Mouse (Mus musculus) MEL (cell line): ENCODE measurements around the gene Olfr632. TPM values are rescaled to one million over a fixed set of nuclear protein-coding genes. Genes with fewer than 3 reads are reported as not detected.

Source experiments
- DNase-seq: peaks from one replicate; pipeline ENCODE4 v3.0.0; 2011; ENCODE audit warnings: low read depth, low spot score
- H3K27ac ChIP-seq: 2 replicates; pipeline ENCODE4 v1.5.1; 2012; ENCODE audit warnings: low read depth, mild to moderate bottlenecking, control low read depth, low read length, moderate library complexity; ENCODE audit not compliant: control insufficient read depth
- H3K27me3 ChIP-seq, 2 experiments: fragments of 150-350 bp in 1 of 2; sonication (generic) in 1 of 2; 2 replicates each; pipeline ENCODE4 v1.6.1; 2012; ENCODE audit warnings: low read length in 2 of 2, mild to moderate bottlenecking in 2 of 2, improper control_type of control experiment in 1 of 2, moderate library complexity in 1 of 2; ENCODE audit not compliant: insufficient read depth in 2 of 2, control insufficient read depth in 1 of 2
- H3K36me3 ChIP-seq, 2 experiments: 2 replicates each; pipeline ENCODE4 v1.6.1; 2012 to 2014; ENCODE audit warnings: low read length in 2 of 2, improper control_type of control experiment in 1 of 2, inconsistent platforms in 1 of 2, mild to moderate bottlenecking in 1 of 2; ENCODE audit not compliant: insufficient read depth in 2 of 2, control insufficient read depth in 1 of 2
- H3K4me1 ChIP-seq, 2 experiments: fragments of 150-350 bp in 1 of 2; sonication (generic) in 1 of 2; 2 replicates each; pipeline ENCODE4 v1.6.1; 2012; ENCODE audit warnings: low read length in 2 of 2, improper control_type of control experiment in 1 of 2, mild to moderate bottlenecking in 1 of 2; ENCODE audit not compliant: insufficient read depth in 2 of 2, control insufficient read depth in 1 of 2
- H3K4me3 ChIP-seq, 2 experiments: fragments of 150-350 bp in 1 of 2; sonication (generic) in 1 of 2; 2 replicates each; pipeline ENCODE4 v1.5.1; 2012; ENCODE audit warnings: low read depth in 2 of 2, low read length in 2 of 2, mild to moderate bottlenecking in 2 of 2, moderate library complexity in 2 of 2, control low read depth in 1 of 2, improper control_type of control experiment in 1 of 2; ENCODE audit not compliant: control insufficient read depth in 1 of 2, insufficient read depth in 1 of 2
- H3K79me2 ChIP-seq: 2 replicates; pipeline ENCODE4 v1.6.1; 2012; ENCODE audit warnings: mild to moderate bottlenecking, low read length, moderate library complexity; ENCODE audit not compliant: control insufficient read depth, poor library complexity, insufficient read depth
- H3K9ac ChIP-seq: 2 replicates; pipeline ENCODE4 v1.6.1; 2012; ENCODE audit warnings: low read depth, mild to moderate bottlenecking, control low read depth, low read length, moderate library complexity; ENCODE audit not compliant: control insufficient read depth, poor library complexity, severe bottlenecking
- H3K9me3 ChIP-seq: fragments of 150-350 bp; sonication (generic); replicated peaks from 2 replicates; pipeline ENCODE4 v1.6.1; 2012; ENCODE audit warnings: mild to moderate bottlenecking, low read length, improper control_type of control experiment, moderate library complexity; ENCODE audit not compliant: insufficient read depth
- BHLHE40 ChIP-seq: IDR thresholded peaks from 2 replicates; pipeline ENCODE4 v1.6.1; 2012; ENCODE audit warnings: low read depth, mild to moderate bottlenecking, inconsistent platforms, low read length, improper control_type of control experiment, borderline replicate concordance
- CHD1 ChIP-seq: IDR thresholded peaks from 2 replicates; pipeline ENCODE4 v1.6.1; 2012; ENCODE audit warnings: low read depth, mild to moderate bottlenecking, inconsistent platforms, low read length, improper control_type of control experiment
- CHD2 ChIP-seq: IDR thresholded peaks from 2 replicates; pipeline ENCODE4 v1.6.1; 2011; ENCODE audit warnings: low read length, improper control_type of control experiment
- ELF1 ChIP-seq: IDR thresholded peaks from 2 replicates; pipeline ENCODE4 v1.6.1; 2014; ENCODE audit warnings: low read depth, mild to moderate bottlenecking, inconsistent platforms, low read length, improper control_type of control experiment, moderate library complexity
- EP300 ChIP-seq, 2 experiments: IDR thresholded peaks; 2 replicates each; pipeline ENCODE4 v1.6.1; 2011; ENCODE audit warnings: improper control_type of control experiment in 2 of 2, low read length in 2 of 2, low read depth in 1 of 2, mild to moderate bottlenecking in 1 of 2
- ETS1 ChIP-seq: IDR thresholded peaks from 2 replicates; pipeline ENCODE4 v1.6.1; 2012; ENCODE audit warnings: low read depth, mild to moderate bottlenecking, inconsistent platforms, low read length, improper control_type of control experiment, moderate library complexity
- JUND ChIP-seq: IDR thresholded peaks from 2 replicates; pipeline ENCODE4 v1.6.1; 2011; ENCODE audit warnings: low read depth, mild to moderate bottlenecking, improper control_type of control experiment, low read length
- KAT2A ChIP-seq: conservative IDR thresholded peaks from 2 replicates; pipeline ENCODE4 v1.6.1; 2012; ENCODE audit warnings: low read depth, low read length, improper control_type of control experiment, inconsistent platforms
- MAFK ChIP-seq: IDR thresholded peaks from 2 replicates; pipeline ENCODE4 v1.6.1; 2011; ENCODE audit warnings: low read depth, mild to moderate bottlenecking, low read length, improper control_type of control experiment, borderline replicate concordance
- MAZ ChIP-seq: IDR thresholded peaks from 2 replicates; pipeline ENCODE4 v1.6.1; 2012; ENCODE audit warnings: low read depth, mild to moderate bottlenecking, inconsistent platforms, low read length, improper control_type of control experiment
- MEF2A ChIP-seq: IDR thresholded peaks from 2 replicates; pipeline ENCODE4 v1.6.1; 2014; ENCODE audit warnings: low read depth, mild to moderate bottlenecking, inconsistent platforms, low read length, improper control_type of control experiment; ENCODE audit not compliant: poor library complexity, insufficient replicate concordance, severe bottlenecking; ENCODE audit errors: extremely low read depth
- MYB ChIP-seq: IDR thresholded peaks from 2 replicates; pipeline ENCODE4 v1.6.1; 2011; ENCODE audit warnings: mild to moderate bottlenecking, low read depth, low read length, improper control_type of control experiment
- MYC ChIP-seq: IDR thresholded peaks from 2 replicates; pipeline ENCODE4 v1.6.1; 2011; ENCODE audit warnings: low read depth, mild to moderate bottlenecking, low read length, improper control_type of control experiment, moderate library complexity
- NELFE ChIP-seq: IDR thresholded peaks from 2 replicates; pipeline ENCODE4 v1.6.1; 2011; ENCODE audit warnings: low read depth, low read length, improper control_type of control experiment
- NRF1 ChIP-seq: IDR thresholded peaks from 2 replicates; pipeline ENCODE4 v1.6.1; 2014; ENCODE audit warnings: low read depth, mild to moderate bottlenecking, inconsistent platforms, low read length, improper control_type of control experiment, moderate library complexity; ENCODE audit not compliant: poor library complexity, insufficient read depth, severe bottlenecking
- POLR2A ChIP-seq, 2 experiments: IDR thresholded peaks; 2 replicates each; pipeline ENCODE4 v1.6.1; 2011 to 2012; ENCODE audit warnings: low read length in 2 of 2, mild to moderate bottlenecking in 2 of 2, control low read depth in 1 of 2, improper control_type of control experiment in 1 of 2, low read depth in 1 of 2, moderate library complexity in 1 of 2; ENCODE audit not compliant: control insufficient read depth in 1 of 2, insufficient read depth in 1 of 2, poor library complexity in 1 of 2
- RAD21 ChIP-seq: IDR thresholded peaks from 2 replicates; pipeline ENCODE4 v1.6.1; 2011; ENCODE audit warnings: mild to moderate bottlenecking, low read depth, low read length, improper control_type of control experiment
- RCOR1 ChIP-seq: IDR thresholded peaks from 2 replicates; pipeline ENCODE4 v1.6.1; 2012; ENCODE audit warnings: low read depth, mild to moderate bottlenecking, inconsistent platforms, low read length, improper control_type of control experiment
- SMC3 ChIP-seq: IDR thresholded peaks from 2 replicates; pipeline ENCODE4 v1.6.1; 2011; ENCODE audit warnings: low read depth, low read length, improper control_type of control experiment
- TAL1 ChIP-seq: IDR thresholded peaks from 2 replicates; pipeline ENCODE4 v1.6.1; 2012; ENCODE audit warnings: mild to moderate bottlenecking, inconsistent platforms, low read length, moderate library complexity, mixed read lengths
- USF1 ChIP-seq: IDR thresholded peaks from 2 replicates; pipeline ENCODE4 v1.6.1; 2014; ENCODE audit warnings: low read depth, mild to moderate bottlenecking, inconsistent platforms, low read length, improper control_type of control experiment, moderate library complexity
- ZKSCAN1 ChIP-seq: IDR thresholded peaks from 2 replicates; pipeline ENCODE4 v1.6.1; 2012; ENCODE audit warnings: low read depth, mild to moderate bottlenecking, inconsistent platforms, low read length, improper control_type of control experiment, moderate library complexity
- ZMIZ1 ChIP-seq: IDR thresholded peaks from 2 replicates; pipeline ENCODE4 v1.6.1; 2012; ENCODE audit warnings: low read depth, mild to moderate bottlenecking, inconsistent platforms, low read length, improper control_type of control experiment, moderate library complexity
- ZNF384 ChIP-seq: IDR thresholded peaks from 2 replicates; pipeline ENCODE4 v1.6.1; 2012; ENCODE audit warnings: low read depth, mild to moderate bottlenecking, inconsistent platforms, low read length, improper control_type of control experiment
- polyA plus RNA-seq, 2 experiments: library from polyadenylated mRNA; stranded (reverse) in 1 of 2; unstranded in 1 of 2; fragments of >175 nt in 1 of 2; fragments of >200 nt in 1 of 2; gene quantifications; 2 replicates each; pipeline versions ENCODE4 v1.2.1 to v1.2.4; 2012; ENCODE audit warnings: low replicate concordance in 2 of 2, low read depth in 1 of 2; ENCODE audit not compliant: insufficient read length in 2 of 2, insufficient read depth in 1 of 2, missing spikeins in 1 of 2
- total RNA-seq: library from RNA; depleted of rRNA; stranded (reverse); fragments of 300-350 nt; gene quantifications from 2 replicates; pipeline ENCODE4 v1.2.3, GENCODE M21; 2012

Gene Olfr632
- total and polyA plus RNA-seq, 3 experiments, result not detected

DNA sequence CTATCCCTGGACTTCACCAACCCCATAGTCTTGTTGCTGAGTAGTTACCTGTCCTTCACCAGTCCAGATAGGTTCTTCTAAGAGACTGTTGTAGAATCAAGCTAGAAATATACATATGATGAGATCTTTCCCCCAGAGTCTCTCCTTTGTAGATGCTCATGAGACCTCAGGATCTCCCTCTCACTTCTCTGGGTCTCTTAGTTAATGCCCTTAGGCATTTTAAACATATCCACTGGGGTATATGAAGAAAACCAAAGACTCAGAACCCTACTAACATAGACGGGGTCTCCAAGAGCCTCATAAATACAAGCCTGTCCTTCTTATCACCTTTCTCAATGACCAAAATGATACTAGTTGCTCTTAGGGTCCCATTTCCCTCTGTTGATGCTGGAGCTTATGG lies 39.8 kb upstream of the Olfr632 start, which contains the start of gene Olfr64:
Gene Olfr64, minus strand, starts transcription at position 101 of the 400 bp plus-strand sequence.
- H3K4me1 ChIP-seq, result no peaks in the 10 kb centered on the region
- H3K9ac ChIP-seq, result no peak within 1 kb of the TSS
- no peaks in the 10 kb centered on the region for H3K36me3 ChIP-seq
- no peak for DNase-seq
- no peaks in the 10 kb centered on the region for H3K79me2 ChIP-seq
- no peaks in the 10 kb centered on the region for H3K9me3 ChIP-seq
- no peaks in the 10 kb centered on the region for H3K27me3 ChIP-seq
- no peak within 1 kb of the TSS for H3K4me3 ChIP-seq
- no peak within 1 kb of the TSS for H3K27ac ChIP-seq
- TF ChIP-seq RCOR1 (no peak), KAT2A (no peak), TAL1 (no peak), RAD21 (no peak), NRF1 (no peak), MYC (no peak), JUND (no peak), POLR2A (IDR thresholded peaks at IDR 0.05; ENCODE audit: control insufficient read depth in 1 of 2, insufficient read depth in 1 of 2, low read depth in 1 of 2, low read length in 2 of 2, poor library complexity in 1 of 2) (no peak), USF1 (no peak), EP300 (IDR thresholded peaks at IDR 0.05; ENCODE audit: low read depth in 1 of 2, low read length in 2 of 2) (no peak), SMC3 (no peak), ZMIZ1 (no peak), ZNF384 (no peak)

DNA sequence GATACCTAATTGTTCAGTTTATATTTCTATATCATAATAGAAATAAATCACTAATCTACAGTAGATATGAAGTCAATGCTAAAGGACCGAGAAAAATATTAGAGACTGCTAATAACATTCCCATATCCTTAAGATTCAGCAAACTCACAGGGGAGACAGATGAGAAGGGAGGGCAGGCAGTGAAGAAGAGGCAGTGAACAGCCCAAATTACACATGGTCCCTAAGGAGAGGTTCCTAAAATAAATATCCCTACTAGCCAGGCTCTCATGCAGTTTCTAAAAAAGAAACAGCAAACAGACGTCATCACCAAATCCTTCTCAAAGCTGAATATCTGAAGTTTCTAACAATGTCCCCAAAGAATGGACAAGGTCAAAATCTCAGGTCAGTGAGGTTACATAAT lies 31.0 kb upstream of the Olfr632 start, which contains the start of gene Olfr65:
Gene Olfr65, plus strand, starts transcription at position 301 of the 400 bp plus-strand sequence.
- no peak within 1 kb of the TSS for H3K9ac ChIP-seq
- H3K4me1 ChIP-seq, result no peaks in the 10 kb centered on the region
- peaks cover 0 to 1% of the 10 kb centered on the region in 2 experiments; a peak in 2 of 4 replicates for H3K27me3 ChIP-seq
- no peak for DNase-seq
- TF ChIP-seq MAFK (no peak), NRF1 (no peak), KAT2A (no peak), MEF2A (no peak), ZKSCAN1 (no peak), CHD1 (no peak), NELFE (no peak), RCOR1 (no peak), SMC3 (no peak), MAZ (no peak), ETS1 (no peak), CHD2 (no peak), BHLHE40 (no peak), USF1 (no peak), ELF1 (no peak), MYB (no peak)
- no peak within 1 kb of the TSS for H3K27ac ChIP-seq
- no peaks in the 10 kb centered on the region for H3K9me3 ChIP-seq
- H3K79me2 ChIP-seq, result no peaks in the 10 kb centered on the region
- H3K4me3 ChIP-seq, result no peak within 1 kb of the TSS
- H3K36me3 ChIP-seq, result peaks cover 0 to 3% of the 10 kb centered on the region in 2 experiments; a peak in 1 of 4 replicates
